Mouse (Mus musculus): Measurements from ENCODE around the gene 4930426L09Rik.
"Not testable (repeated sequence)": the region's sequence is repeated elsewhere in the genome, so short reads cannot be mapped to it uniquely, and the experiment has no call there.

Gene 4930426L09Rik

GRCm38 (mm10) chr2:19007580-19007979, 9.4 kb downstream of the 4930426L09Rik start:
- no peak for DNase-seq (ENCODE audit: extremely low read depth, low read depth, low spot score)

GRCm38 (mm10) chr2:19010541-19010940, 12.4 kb downstream of the 4930426L09Rik start:
- not testable (repeated sequence) for DNase-seq (ENCODE audit: extremely low read depth, low read depth, low spot score)

GRCm38 (mm10) chr2:19011443-19011842, 13.3 kb downstream of the 4930426L09Rik start:
- no peak for DNase-seq (ENCODE audit: extremely low read depth, low read depth, low spot score)

- no peak for DNase-seq (ENCODE audit: extremely low read depth, low read depth, low spot score)
Observed at GRCm38 (mm10) chr2:19016348-19016747, 18.2 kb downstream of the 4930426L09Rik start.

- no peak for DNase-seq (ENCODE audit: extremely low read depth, low read depth, low spot score)
Observed at GRCm38 (mm10) chr2:19016839-19017238, 18.7 kb downstream of the 4930426L09Rik start.

- DNase-seq (ENCODE audit: extremely low read depth, low read depth, low spot score): no peak
Observed at GRCm38 (mm10) chr2:19018034-19018433, 19.9 kb downstream of the 4930426L09Rik start.

GRCm38 (mm10) chr2:19024807-19025206, 26.7 kb downstream of the 4930426L09Rik start:
- DNase-seq (ENCODE audit: extremely low read depth, low read depth, low spot score): no peak

GRCm38 (mm10) chr2:19037430-19037829, 39.3 kb downstream of the 4930426L09Rik start:
- no peak for DNase-seq (ENCODE audit: extremely low read depth, low read depth, low spot score)

GRCm38 (mm10) chr2:19037907-19038570, 39.9 kb downstream of the 4930426L09Rik start:
- no peak for DNase-seq (ENCODE audit: extremely low read depth, low read depth, low spot score)

- no peak for DNase-seq (ENCODE audit: extremely low read depth, low read depth, low spot score)
Observed at GRCm38 (mm10) chr2:19048225-19048624, 50.1 kb downstream of the 4930426L09Rik start.

GRCm38 (mm10) chr2:19049341-19049740, 51.2 kb downstream of the 4930426L09Rik start:
- no peak for DNase-seq (ENCODE audit: extremely low read depth, low read depth, low spot score)

Data from fat pad, adult 2 months (tissue).